Comparison of ENCODE assay signal across 8 mouse cellular contexts in the genomic region with DNA sequence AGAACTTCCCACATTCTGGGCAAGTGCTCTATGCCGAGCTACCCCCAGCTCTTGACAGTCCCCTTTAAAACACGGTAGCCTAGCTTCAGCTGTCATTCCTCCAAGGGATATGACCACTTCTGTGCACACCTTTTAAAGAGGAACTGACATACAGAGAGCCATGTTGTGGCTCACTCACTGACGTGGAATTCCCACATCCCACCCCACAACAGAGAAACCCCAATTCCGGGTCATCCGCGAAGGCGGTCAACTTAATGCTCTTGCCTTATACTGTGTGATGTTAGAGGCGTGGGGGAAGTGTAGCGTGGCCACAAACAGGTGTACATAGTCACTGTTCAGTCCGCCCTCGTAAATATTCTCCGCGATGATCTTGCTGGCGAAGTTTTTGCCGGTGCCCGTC. TPM values are rescaled to one million over a fixed set of nuclear protein-coding genes. Genes with fewer than 3 reads are reported as not detected.
DNase-seq lines count a peak whose midpoint lies in the region; ATAC-seq lines count a peak whose summit lies in the region.

No protein-coding gene starts in this region.

- H3K36me3 ChIP-seq in kidney, embryonic 15.5 days: peaks cover 55% of the 10 kb centered on the region
- peaks cover 32% of the 10 kb centered on the region for H3K36me3 ChIP-seq in hindbrain, embryonic 12.5 days
- H3K36me3 ChIP-seq in midbrain, embryonic 11.5 days (ENCODE audit: control insufficient read depth, insufficient read depth, low read length): peaks cover 9% of the 10 kb centered on the region

- H3K4me1 ChIP-seq in kidney, embryonic 15.5 days: peaks cover 22% of the 10 kb centered on the region
- H3K4me1 ChIP-seq in hindbrain, embryonic 12.5 days: peaks cover 18% of the 10 kb centered on the region
- H3K4me1 ChIP-seq in midbrain, embryonic 11.5 days (ENCODE audit: control insufficient read depth, insufficient read depth, low read length): peaks cover 16% of the 10 kb centered on the region

- H3K9me3 ChIP-seq in kidney, embryonic 15.5 days (replicated peaks): no peaks in the 10 kb centered on the region
- H3K9me3 ChIP-seq in hindbrain, embryonic 12.5 days (replicated peaks): no peaks in the 10 kb centered on the region
- no peaks in the 10 kb centered on the region for H3K9me3 ChIP-seq in midbrain, embryonic 11.5 days (ENCODE audit: control insufficient read depth, low read length)

- H3K9ac ChIP-seq in kidney, embryonic 15.5 days: peak overlapping the region; percentile 95
- peak overlapping the region; percentile 94 for H3K9ac ChIP-seq in hindbrain, embryonic 12.5 days
- peak overlapping the region; percentile 81 for H3K9ac ChIP-seq in midbrain, embryonic 11.5 days (ENCODE audit: low read length)

- H3K27me3 ChIP-seq in kidney, embryonic 15.5 days: no peaks in the 10 kb centered on the region
- no peaks in the 10 kb centered on the region for H3K27me3 ChIP-seq in hindbrain, embryonic 12.5 days
- no peaks in the 10 kb centered on the region for H3K27me3 ChIP-seq in midbrain, embryonic 11.5 days (ENCODE audit: control insufficient read depth, insufficient read depth, low read length)

- H3K27ac ChIP-seq in kidney, embryonic 15.5 days: no peak overlapping the region
- no peak overlapping the region for H3K27ac ChIP-seq in hindbrain, embryonic 12.5 days
- H3K27ac ChIP-seq in midbrain, embryonic 11.5 days (ENCODE audit: low read depth, low read length): no peak overlapping the region

- no peak for ATAC-seq in kidney, embryonic 15.5 days (replicated peaks; ENCODE audit: low FRiP score)
- ATAC-seq in activated CD4-positive, CD25-positive, alpha-beta regulatory T cell, adult 4 months: peak; percentile 27
- ATAC-seq in hindbrain, embryonic 12.5 days (ENCODE audit: low FRiP score): no peak
- no peak for ATAC-seq in midbrain, embryonic 11.5 days (ENCODE audit: low FRiP score)

- peak overlapping the region; percentile 98 for H3K4me3 ChIP-seq in kidney, embryonic 15.5 days (replicated peaks)
- H3K4me3 ChIP-seq in hindbrain, embryonic 12.5 days: peak overlapping the region; percentile 99
- H3K4me3 ChIP-seq in midbrain, embryonic 11.5 days (ENCODE audit: low read depth, low read length): peak overlapping the region; percentile 82

- WGBS in kidney, embryonic 15.5 days: 9% methylated on average over 16 of the region's 16 CpGs
- WGBS in hindbrain, embryonic 12.5 days: 27% methylated on average over 16 of the region's 16 CpGs
- WGBS in midbrain, embryonic 11.5 days: 28% methylated on average over 16 of the region's 16 CpGs

- H3K4me2 ChIP-seq in kidney, embryonic 15.5 days: peak overlapping the region; percentile 89
- H3K4me2 ChIP-seq in hindbrain, embryonic 12.5 days (replicated peaks): peak overlapping the region; percentile 93
- H3K4me2 ChIP-seq in midbrain, embryonic 11.5 days: peak overlapping the region; percentile 83

- no peak for DNase-seq in kidney, postnatal 4 days
- no peak for DNase-seq in midbrain, embryonic 11.5 days (ENCODE audit: low spot score, missing footprints)
- DNase-seq in urinary bladder, adult 18-20 months (ENCODE audit: low spot score in 2 of 2): no peak
- no peak for DNase-seq in ovary, postnatal 14 days (ENCODE audit: low spot score)
- no peak for DNase-seq in adrenal gland, adult 18-20 months (ENCODE audit: low spot score in 2 of 2)

RNA-seq across cellular contexts. Expression of a gene that starts 0.9 kb away (rescaled TPM):
- 78.9 and 79.7 TPM in 2 replicates for polyA plus RNA-seq in kidney, embryonic 15.5 days (2015; fragmentation: Nextera tagmentation; extraction: Ambion mirVana)
- polyA plus RNA-seq in activated CD4-positive, CD25-positive, alpha-beta regulatory T cell, adult 4 months (2017; shearing (Covaris generic)): 10 to 100 TPM; 63.1 to 67.7 TPM
- 77.1 and 77.7 TPM in 2 replicates for polyA plus RNA-seq in hindbrain, embryonic 12.5 days (2016; fragmentation: Nextera tagmentation; extraction: Ambion mirVana)
- polyA plus RNA-seq in midbrain, embryonic 11.5 days (2014; fragmentation: Nextera tagmentation; extraction: Ambion mirVana): 76.9 and 84.5 TPM in 2 replicates
- 10 to 100 TPM; 31.4 to 32.0 TPM for total RNA-seq in adrenal gland, adult 18-20 months (2021)

RNA-seq across cellular contexts. Expression of a gene that starts 14.1 kb away (rescaled TPM):
- 35.3 and 37.5 TPM in 2 replicates for polyA plus RNA-seq in kidney, embryonic 15.5 days (2015; fragmentation: Nextera tagmentation; extraction: Ambion mirVana)
- polyA plus RNA-seq in activated CD4-positive, CD25-positive, alpha-beta regulatory T cell, adult 4 months (2017; shearing (Covaris generic)): 10 to 100 TPM; 18.1 to 19.9 TPM
- polyA plus RNA-seq in hindbrain, embryonic 12.5 days (2016; fragmentation: Nextera tagmentation; extraction: Ambion mirVana): 22.9 and 23.2 TPM in 2 replicates
- polyA plus RNA-seq in midbrain, embryonic 11.5 days (2014; fragmentation: Nextera tagmentation; extraction: Ambion mirVana): 19.3 and 21.1 TPM in 2 replicates
- total RNA-seq in adrenal gland, adult 18-20 months (2021): 10 to 100 TPM; 44.9 to 56.5 TPM

RNA-seq across cellular contexts. Expression of a gene that starts 15.2 kb away (rescaled TPM):
- 55.2 and 60.5 TPM in 2 replicates for polyA plus RNA-seq in kidney, embryonic 15.5 days (2015; fragmentation: Nextera tagmentation; extraction: Ambion mirVana)
- 10 to 100 TPM; 74.8 to 81.0 TPM for polyA plus RNA-seq in activated CD4-positive, CD25-positive, alpha-beta regulatory T cell, adult 4 months (2017; shearing (Covaris generic))
- 75.2 and 75.4 TPM in 2 replicates for polyA plus RNA-seq in hindbrain, embryonic 12.5 days (2016; fragmentation: Nextera tagmentation; extraction: Ambion mirVana)
- 64.7 and 68.8 TPM in 2 replicates for polyA plus RNA-seq in midbrain, embryonic 11.5 days (2014; fragmentation: Nextera tagmentation; extraction: Ambion mirVana)
- 10 to 100 TPM; 41.5 to 49.6 TPM for total RNA-seq in adrenal gland, adult 18-20 months (2021)

RNA-seq across cellular contexts. Expression of a gene that starts 15.3 kb away (rescaled TPM):
- polyA plus RNA-seq in kidney, embryonic 15.5 days (2015; fragmentation: Nextera tagmentation; extraction: Ambion mirVana): 19.1 and 22.7 TPM in 2 replicates
- 10 to 100 TPM; 11.6 to 15.0 TPM for polyA plus RNA-seq in activated CD4-positive, CD25-positive, alpha-beta regulatory T cell, adult 4 months (2017; shearing (Covaris generic))
- 35.0 and 37.9 TPM in 2 replicates for polyA plus RNA-seq in hindbrain, embryonic 12.5 days (2016; fragmentation: Nextera tagmentation; extraction: Ambion mirVana)
- polyA plus RNA-seq in midbrain, embryonic 11.5 days (2014; fragmentation: Nextera tagmentation; extraction: Ambion mirVana): 12.3 and 14.1 TPM in 2 replicates
- total RNA-seq in adrenal gland, adult 18-20 months (2021): 10 to 100 TPM; 23.7 to 29.7 TPM

RNA-seq across cellular contexts. Expression of a gene that starts 37.2 kb away (rescaled TPM):
- polyA plus RNA-seq in kidney, embryonic 15.5 days (2015; fragmentation: Nextera tagmentation; extraction: Ambion mirVana): 13.3 and 13.5 TPM in 2 replicates
- polyA plus RNA-seq in activated CD4-positive, CD25-positive, alpha-beta regulatory T cell, adult 4 months (2017; shearing (Covaris generic)): under 1 TPM in 1 of 2 experiments, not detected in 1; 0.09 TPM
- 4.7 and 7.1 TPM in 2 replicates for polyA plus RNA-seq in hindbrain, embryonic 12.5 days (2016; fragmentation: Nextera tagmentation; extraction: Ambion mirVana)
- 4.7 and 6.1 TPM in 2 replicates for polyA plus RNA-seq in midbrain, embryonic 11.5 days (2014; fragmentation: Nextera tagmentation; extraction: Ambion mirVana)
- total RNA-seq in adrenal gland, adult 18-20 months (2021): 10 to 100 TPM; 23.9 to 63.5 TPM
